Mouse (Mus musculus): Measurements from ENCODE around the gene Cyp26b1. TPM values are rescaled to one million over a fixed set of nuclear protein-coding genes. Genes with fewer than 3 reads are reported as not detected.

Gene Cyp26b1
- polyA plus RNA-seq, 1 experiment from 2014 or later: 2.6 TPM

- TF ChIP-seq CTCF (IDR thresholded peaks at IDR 0.05): no peak
- TF ChIP-seq EP300 (IDR thresholded peaks at IDR 0.05): no peak
- Histone ChIP-seq H3K4me3 (ENCODE audit: low read depth, low read length) (peak overlapping the region; percentile 50), H3K36me3 (ENCODE audit: insufficient read depth, low read length) (no peaks in the 10 kb centered on the region), H3K9me3 (ENCODE audit: low read length) (no peaks in the 10 kb centered on the region), H3K27me3 (replicated peaks; ENCODE audit: insufficient read depth, low read length) (peaks cover 47% of the 10 kb centered on the region), H3K27ac (ENCODE audit: low read length) (no peak overlapping the region), H3K4me2 (replicated peaks; ENCODE audit: low read depth, low read length) (peak overlapping the region; percentile 78), H3K9ac (replicated peaks; ENCODE audit: low read depth) (0 out of 2 replicates have a peak overlapping the region, but pooled peaks have one; percentile 21), H3K4me1 (ENCODE audit: insufficient read depth, low read depth, low read length) (peaks cover 44% of the 10 kb centered on the region)
- no peak; the same call in 1 of the 2 replicates for ATAC-seq
- 1% methylated on average over 64 of the region's 66 CpGs for WGBS
- DNase-seq (ENCODE audit: low spot score): no peak
Measured at GRCm38 (mm10) chr6:84584783-84585685, 8.7 kb downstream of the Cyp26b1 start.

- Histone ChIP-seq H3K9ac (replicated peaks; ENCODE audit: low read depth) (no peak overlapping the region), H3K4me1 (ENCODE audit: insufficient read depth, low read depth, low read length) (peaks cover 43% of the 10 kb centered on the region), H3K4me3 (ENCODE audit: low read depth, low read length) (peak overlapping the region; percentile 50), H3K9me3 (ENCODE audit: low read length) (no peaks in the 10 kb centered on the region), H3K4me2 (replicated peaks; ENCODE audit: low read depth, low read length) (peak overlapping the region; percentile 78), H3K27me3 (replicated peaks; ENCODE audit: insufficient read depth, low read length) (peaks cover 38% of the 10 kb centered on the region; the same call in 1 of the 2 replicates), H3K36me3 (ENCODE audit: insufficient read depth, low read length) (no peaks in the 10 kb centered on the region), H3K27ac (ENCODE audit: low read length) (no peak overlapping the region)
- ATAC-seq (peak; percentile 12; the same call in 1 of the 2 replicates), DNase-seq (ENCODE audit: low spot score) (no peak)
- whole genome bisulfite sequencing: 5% methylated on average over 47 of the region's 48 CpGs
- TF ChIP-seq EP300 (IDR thresholded peaks at IDR 0.05) (no peak), CTCF (IDR thresholded peaks at IDR 0.05) (no peak)
Measured at GRCm38 (mm10) chr6:84583841-84584782, 9.6 kb downstream of the Cyp26b1 start.

- WGBS: under 1% methylated on average over 25 of the region's 26 CpGs
- no peaks in the 10 kb centered on the region for H3K9me3 ChIP-seq (ENCODE audit: low read length)
- no peaks in the 10 kb centered on the region for H3K36me3 ChIP-seq (ENCODE audit: insufficient read depth, low read length)
- ATAC-seq (peak; percentile 86), DNase-seq (ENCODE audit: low spot score) (peak; percentile 88)
- peaks cover 40% of the 10 kb centered on the region for H3K4me1 ChIP-seq (ENCODE audit: insufficient read depth, low read depth, low read length)
- H3K4me2 ChIP-seq (replicated peaks; ENCODE audit: low read depth, low read length): peak overlapping the region; percentile 78
- H3K27me3 ChIP-seq (replicated peaks; ENCODE audit: insufficient read depth, low read length): peaks cover 37% of the 10 kb centered on the region; the same call in 1 of the 2 replicates
- peak overlapping the region; percentile 28 for H3K4me3 ChIP-seq (ENCODE audit: low read depth, low read length)
- H3K27ac ChIP-seq (ENCODE audit: low read length): no peak overlapping the region
- no peak for TF ChIP-seq CTCF (IDR thresholded peaks at IDR 0.05)
- TF ChIP-seq EP300 (IDR thresholded peaks at IDR 0.05): no peak
- H3K9ac ChIP-seq (replicated peaks; ENCODE audit: low read depth): no peak overlapping the region
Measured at GRCm38 (mm10) chr6:84583371-84583770, 10.3 kb downstream of the Cyp26b1 start.

- WGBS: 47% methylated on average over 4 of the region's 5 CpGs
- DNase-seq (ENCODE audit: low spot score): no peak
- peaks cover 35% of the 10 kb centered on the region for H3K4me1 ChIP-seq (ENCODE audit: insufficient read depth, low read depth, low read length)
- ATAC-seq: no peak
- no peaks in the 10 kb centered on the region for H3K9me3 ChIP-seq (ENCODE audit: low read length)
- H3K9ac ChIP-seq (replicated peaks; ENCODE audit: low read depth): no peak overlapping the region
- H3K4me3 ChIP-seq (ENCODE audit: low read depth, low read length): no peak overlapping the region
- peaks cover 34% of the 10 kb centered on the region; the same call in 1 of the 2 replicates for H3K27me3 ChIP-seq (replicated peaks; ENCODE audit: insufficient read depth, low read length)
- no peaks in the 10 kb centered on the region for H3K36me3 ChIP-seq (ENCODE audit: insufficient read depth, low read length)
- no peak for TF ChIP-seq EP300 (IDR thresholded peaks at IDR 0.05)
- no peak for TF ChIP-seq CTCF (IDR thresholded peaks at IDR 0.05)
- H3K4me2 ChIP-seq (replicated peaks; ENCODE audit: low read depth, low read length): no peak overlapping the region
- H3K27ac ChIP-seq (ENCODE audit: low read length): no peak overlapping the region
Measured at GRCm38 (mm10) chr6:84582826-84583225, 10.9 kb downstream of the Cyp26b1 start.

- ATAC-seq (no peak), DNase-seq (ENCODE audit: low spot score) (no peak)
- Histone ChIP-seq H3K27ac (ENCODE audit: low read length) (no peak overlapping the region), H3K4me1 (ENCODE audit: insufficient read depth, low read depth, low read length) (peaks cover 28% of the 10 kb centered on the region), H3K9me3 (ENCODE audit: low read length) (no peaks in the 10 kb centered on the region), H3K9ac (replicated peaks; ENCODE audit: low read depth) (no peak overlapping the region), H3K36me3 (ENCODE audit: insufficient read depth, low read length) (no peaks in the 10 kb centered on the region), H3K27me3 (replicated peaks; ENCODE audit: insufficient read depth, low read length) (peaks cover 27% of the 10 kb centered on the region; the same call in 1 of the 2 replicates), H3K4me2 (replicated peaks; ENCODE audit: low read depth, low read length) (no peak overlapping the region), H3K4me3 (ENCODE audit: low read depth, low read length) (no peak overlapping the region)
- 57% methylated on average over 9 of the region's 9 CpGs for WGBS
- TF ChIP-seq EP300 (IDR thresholded peaks at IDR 0.05) (no peak), CTCF (IDR thresholded peaks at IDR 0.05) (no peak)
Measured at GRCm38 (mm10) chr6:84581833-84582445, 11.8 kb downstream of the Cyp26b1 start.
